Mouse (Mus musculus) lung, postnatal 0 days (tissue): ENCODE results near the gene Spg21. TPM values are rescaled to one million over a fixed set of nuclear protein-coding genes. Genes with fewer than 3 reads are reported as not detected.

Source experiments
- ATAC-seq: fragments of 200-750 bp; cut with Nextera tagmentation; 2 replicates; pipeline ENCODE4 v1.8.0; 2017; ENCODE audit warnings: moderate library complexity
- DNase-seq: peaks from one replicate; pipeline ENCODE4 v3.0.0-alpha.2; 2016; ENCODE audit warnings: low spot score
- H3K27ac ChIP-seq: fragments of 300-500 bp; sonication (generic); 2 replicates; pipeline ENCODE4 v1.5.1; 2014; ENCODE audit warnings: antibody characterized with exemption, mild to moderate bottlenecking, low read length, mixed read lengths
- H3K27me3 ChIP-seq: fragments of 300-500 bp; sonication (generic); replicated peaks from 2 replicates; pipeline ENCODE4 v1.6.1; 2014; ENCODE audit warnings: low read length, mixed read lengths; ENCODE audit not compliant: insufficient read depth
- H3K36me3 ChIP-seq: fragments of 300-500 bp; sonication (generic); 2 replicates; pipeline ENCODE4 v1.6.1; 2014; ENCODE audit warnings: low read length, mixed read lengths; ENCODE audit not compliant: insufficient read depth
- H3K4me1 ChIP-seq: fragments of 300-500 bp; sonication (generic); 2 replicates; pipeline ENCODE4 v1.6.1; 2014; ENCODE audit warnings: antibody characterized with exemption, low read depth, low read length, mixed read lengths; ENCODE audit not compliant: insufficient read depth
- H3K4me2 ChIP-seq: fragments of 300-500 bp; sonication (generic); replicated peaks from 2 replicates; pipeline ENCODE4 v1.6.1; 2014; ENCODE audit warnings: low read depth, mild to moderate bottlenecking, low read length, moderate library complexity, mixed read lengths
- H3K4me3 ChIP-seq: fragments of 300-500 bp; sonication (generic); 2 replicates; pipeline ENCODE4 v1.5.1; 2014; ENCODE audit warnings: low read depth, low read length
- H3K9ac ChIP-seq: fragments of 300-500 bp; sonication (generic); replicated peaks from 2 replicates; pipeline ENCODE4 v1.6.1; 2014; ENCODE audit warnings: low read depth, mild to moderate bottlenecking
- H3K9me3 ChIP-seq: fragments of 300-500 bp; sonication (generic); 2 replicates; pipeline ENCODE4 v1.6.1; 2016; ENCODE audit warnings: low read length, mixed read lengths
- CTCF ChIP-seq: IDR thresholded peaks from 2 replicates; pipeline ENCODE4 v1.5.1; 2016; ENCODE audit warnings: antibody characterized with exemption, mild to moderate bottlenecking
- EP300 ChIP-seq: IDR thresholded peaks from 2 replicates; pipeline ENCODE4 v1.6.1; 2016; ENCODE audit warnings: antibody characterized with exemption, mild to moderate bottlenecking, control low read depth
- WGBS: fragments of 180-500 bp; shearing (Covaris S2); extraction: QIAGEN DNeasy Blood & Tissue Kit; methylation state at CpG from one replicate; pipeline ENCODE4 v1.1.7; 2014; 5-methylcytosine and 5-hydroxymethylcytosine counted together
- polyA plus RNA-seq: library from polyadenylated mRNA; unstranded; fragments of >200 nt; fragmentation: Nextera tagmentation; extraction: Ambion mirVana; gene quantifications from 2 replicates; pipeline ENCODE4 v1.2.1, GENCODE M21; 2015

Gene Spg21
- polyA plus RNA-seq = 94.0 and 94.2 TPM in 2 replicates

DNA sequence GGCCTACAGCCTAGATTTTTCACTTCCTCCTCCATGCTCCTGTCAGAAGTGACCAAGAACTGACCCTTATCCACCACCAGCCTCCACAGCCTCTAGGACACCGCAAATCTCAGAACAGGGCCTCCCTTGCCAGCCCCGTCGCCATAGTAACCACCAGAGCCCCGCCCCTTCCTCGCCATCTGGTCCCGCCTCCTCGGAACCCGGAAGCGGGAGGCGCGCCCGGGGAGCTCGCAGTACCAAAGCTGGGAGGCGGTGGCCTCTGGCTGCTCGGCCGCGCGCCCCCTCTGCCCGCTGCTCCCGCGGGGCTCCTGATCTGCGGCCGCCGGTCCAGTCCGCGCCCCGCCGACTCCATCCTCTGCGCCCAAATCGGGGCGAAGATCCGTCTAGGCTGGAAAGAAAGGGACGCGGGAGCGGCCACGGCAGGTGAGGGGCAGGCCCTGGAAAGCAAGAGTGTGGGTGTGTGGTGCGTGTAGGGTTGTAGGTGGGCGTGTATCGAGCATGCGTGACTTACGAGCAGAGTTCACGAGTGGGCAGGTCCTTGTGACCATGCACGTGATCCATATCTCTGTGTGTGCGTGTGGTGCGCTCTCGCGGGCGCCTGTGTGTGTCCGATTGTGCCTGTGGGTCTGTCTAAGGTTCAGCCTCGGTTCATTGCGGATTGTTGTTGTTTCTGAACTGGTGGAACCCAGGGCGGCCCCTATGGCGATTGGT is at the start of gene Spg21:
TSS of gene Spg21 (plus strand) at position 216 of the 711 bp plus-strand sequence.
- H3K4me3 ChIP-seq = peak within 1 kb of the TSS; percentile 77
- ATAC-seq = peak; percentile 96
- no peak for TF ChIP-seq EP300
- TF ChIP-seq CTCF = 0 out of 2 replicates have a peak, but pooled peaks have one; percentile 2
- peak within 1 kb of the TSS; percentile 73 for H3K4me2 ChIP-seq
- H3K9me3 ChIP-seq = no peaks in the 10 kb centered on the region
- peaks cover 4% of the 10 kb centered on the region; the same call in 1 of the 2 replicates for H3K36me3 ChIP-seq
- peaks cover 4% of the 10 kb centered on the region; the same call in 1 of the 2 replicates for H3K4me1 ChIP-seq
- 1% methylated on average over 53 of the region's 53 CpGs for WGBS
- H3K27me3 ChIP-seq = no peaks in the 10 kb centered on the region
- peak within 1 kb of the TSS; percentile 42 for H3K9ac ChIP-seq
- H3K27ac ChIP-seq = peak within 1 kb of the TSS; percentile 82
- DNase-seq = peak; percentile 96

DNA sequence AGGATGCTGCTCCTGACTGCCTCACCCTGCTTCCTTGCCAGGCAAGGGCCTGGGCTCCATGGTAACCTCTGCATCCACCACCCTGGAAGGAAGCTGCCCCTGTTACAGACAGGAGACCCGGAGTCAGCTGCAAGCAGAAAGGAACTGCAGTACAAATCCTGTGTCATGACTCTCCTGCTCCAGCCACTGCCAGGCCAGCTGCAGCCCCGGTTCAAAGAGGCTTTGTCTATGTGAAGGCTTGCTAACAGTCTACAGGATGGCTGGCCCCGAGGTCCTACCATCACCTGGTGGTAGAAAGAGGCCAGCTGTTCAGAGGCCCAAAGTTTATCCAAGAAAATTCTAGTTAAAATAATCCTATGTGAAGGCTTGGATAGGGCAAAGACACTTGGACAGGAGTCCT is 49.4 kb upstream of the Spg21 start:
- Histone ChIP-seq H3K4me2 (no peak overlapping the region), H3K4me3 (no peak overlapping the region), H3K4me1 (peaks cover 5% of the 10 kb centered on the region; the same call in 1 of the 2 replicates), H3K27ac (no peak overlapping the region), H3K36me3 (no peaks in the 10 kb centered on the region; the same call in 1 of the 2 replicates), H3K27me3 (no peaks in the 10 kb centered on the region), H3K9ac (no peak overlapping the region), H3K9me3 (no peaks in the 10 kb centered on the region)
- no peak for TF ChIP-seq CTCF
- TF ChIP-seq EP300 = no peak
- DNase-seq (no peak), ATAC-seq (no peak)
- WGBS = 50% methylated on average over 3 of the region's 3 CpGs

DNA sequence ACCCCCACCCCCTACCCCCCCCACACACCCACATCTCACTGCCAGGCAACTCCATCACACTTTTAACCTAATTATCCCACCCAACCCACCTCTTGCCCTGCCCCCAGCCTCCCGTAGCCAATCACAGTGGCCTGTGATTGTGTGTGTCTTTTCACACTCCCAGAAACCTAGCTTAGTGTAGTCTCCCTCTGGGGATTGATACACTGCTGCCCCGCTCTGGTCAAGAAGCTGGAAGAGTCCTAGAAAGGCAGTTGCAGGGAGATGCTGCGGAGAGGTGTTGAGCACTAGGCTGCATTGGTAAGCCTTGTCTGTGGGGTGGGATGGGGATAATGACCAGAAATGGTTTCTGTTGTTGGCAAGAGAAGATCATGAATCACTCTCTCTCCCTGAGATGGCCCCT is 43.0 kb upstream of the Spg21 start:
- WGBS = 37% methylated on average over 3 of the region's 3 CpGs
- H3K4me2 ChIP-seq = no peak overlapping the region
- H3K9me3 ChIP-seq = no peaks in the 10 kb centered on the region

DNA sequence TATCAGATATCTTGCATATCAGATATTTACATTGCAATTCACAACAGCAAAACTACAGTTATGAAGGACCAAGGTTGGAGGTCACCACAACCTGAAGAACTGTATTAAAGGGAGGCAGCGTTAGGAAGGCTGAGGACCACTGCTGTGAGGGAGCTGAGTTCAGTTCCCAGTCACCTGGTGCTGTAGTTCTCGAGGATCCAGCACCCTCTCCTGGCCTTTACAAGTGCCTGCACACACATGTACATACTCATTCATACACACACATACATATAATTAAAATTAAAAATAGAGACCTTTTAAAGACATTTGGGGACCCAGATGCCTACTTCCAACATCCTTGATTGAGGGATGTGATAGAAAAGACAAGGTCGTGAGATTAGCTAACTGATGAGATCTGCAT is 41.1 kb upstream of the Spg21 start:
- Histone ChIP-seq H3K9ac (no peak overlapping the region), H3K27me3 (no peaks in the 10 kb centered on the region), H3K4me3 (no peak overlapping the region), H3K9me3 (no peaks in the 10 kb centered on the region), H3K36me3 (no peaks in the 10 kb centered on the region), H3K27ac (no peak overlapping the region), H3K4me2 (no peak overlapping the region), H3K4me1 (no peaks in the 10 kb centered on the region)
- no peak for DNase-seq
- no peak for ATAC-seq
- no peak for TF ChIP-seq EP300
- TF ChIP-seq CTCF = peak; percentile 45
- 57% methylated on average over 3 of the region's 3 CpGs for WGBS

More for the DNA sequence above, 43.0 kb upstream of the Spg21 start:
- no peak overlapping the region for H3K9ac ChIP-seq
- ATAC-seq = peak; percentile 44; the same call in 1 of the 2 replicates
- H3K4me1 ChIP-seq = no peaks in the 10 kb centered on the region
- H3K36me3 ChIP-seq = no peaks in the 10 kb centered on the region
- H3K4me3 ChIP-seq = no peak overlapping the region
- H3K27ac ChIP-seq = no peak overlapping the region
- DNase-seq = peak; percentile 27
- H3K27me3 ChIP-seq = no peaks in the 10 kb centered on the region
- TF ChIP-seq EP300 = no peak
- peak; percentile 58 for TF ChIP-seq CTCF

DNA sequence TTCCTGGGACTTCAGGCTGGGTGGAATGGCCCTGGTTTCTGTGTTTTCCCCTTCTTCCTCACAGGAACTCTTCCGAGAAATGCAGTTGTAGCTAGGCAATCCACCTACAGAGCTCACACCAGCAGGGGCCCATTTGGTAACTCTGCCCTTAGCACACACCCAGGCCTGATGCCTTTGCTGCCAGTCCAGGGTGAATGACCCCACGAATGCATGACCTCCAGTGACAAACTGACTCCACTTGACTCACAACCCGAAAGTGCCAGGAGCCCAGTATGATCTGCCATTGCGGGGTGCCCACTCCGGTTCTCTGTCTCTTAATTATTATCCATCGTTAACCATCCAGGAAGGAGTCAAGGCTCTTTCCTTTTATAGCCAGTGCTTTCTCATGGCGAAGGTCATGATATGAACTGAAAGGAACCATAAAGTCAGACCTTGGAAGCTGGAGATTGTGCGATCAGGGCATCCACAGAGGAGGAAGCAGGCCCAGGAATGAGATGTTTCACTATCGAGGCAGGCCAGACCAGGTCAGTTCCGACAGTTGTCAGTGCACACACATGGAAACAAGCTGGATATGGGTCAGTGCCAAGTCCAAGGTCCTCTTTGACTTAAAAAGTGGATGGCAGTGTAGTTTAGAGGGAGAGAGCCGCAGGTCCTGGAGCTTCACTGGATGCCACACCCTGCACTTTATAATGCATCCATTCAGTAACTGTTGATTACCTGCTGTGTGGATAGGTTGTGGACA is 37.8 kb upstream of the Spg21 start, which contains the start of gene Slc51b:
TSS of gene Slc51b (minus strand) at position 196 of the 742 bp plus-strand sequence.
- no peak for DNase-seq
- 79% methylated on average over 11 of the region's 11 CpGs for WGBS
- ATAC-seq = no peak
- Histone ChIP-seq H3K4me2 (no peak within 1 kb of the TSS), H3K4me1 (no peaks in the 10 kb centered on the region), H3K27ac (no peak within 1 kb of the TSS), H3K36me3 (no peaks in the 10 kb centered on the region), H3K9me3 (no peaks in the 10 kb centered on the region), H3K9ac (no peak within 1 kb of the TSS), H3K4me3 (no peak within 1 kb of the TSS), H3K27me3 (no peaks in the 10 kb centered on the region)
- TF ChIP-seq CTCF (no peak), EP300 (no peak)

DNA sequence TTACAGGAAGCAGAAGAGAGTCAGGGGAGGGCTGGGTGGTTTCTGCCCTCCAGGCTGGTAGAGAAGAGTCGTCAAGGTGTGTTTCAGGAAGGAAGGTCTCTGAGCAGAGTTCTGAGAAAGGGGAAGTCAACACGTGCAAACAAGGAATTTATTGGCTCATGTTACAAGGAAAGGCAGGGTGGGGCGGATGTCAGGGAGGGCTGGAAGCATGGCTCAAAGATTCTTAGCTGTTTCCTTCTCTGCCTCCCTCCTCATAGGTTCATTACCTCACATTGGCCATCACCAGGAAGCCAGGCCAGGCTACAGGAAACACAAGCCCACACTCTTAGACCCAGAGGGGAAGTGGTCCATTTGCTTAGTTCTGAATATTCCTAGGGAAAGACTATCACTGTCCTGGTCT is 36.4 kb upstream of the Spg21 start:
- Histone ChIP-seq H3K27me3 (no peaks in the 10 kb centered on the region), H3K27ac (no peak overlapping the region), H3K36me3 (no peaks in the 10 kb centered on the region), H3K9me3 (no peaks in the 10 kb centered on the region), H3K4me1 (no peaks in the 10 kb centered on the region), H3K4me2 (no peak overlapping the region), H3K4me3 (no peak overlapping the region), H3K9ac (no peak overlapping the region)
- TF ChIP-seq CTCF (no peak), EP300 (no peak)
- ATAC-seq (no peak; the same call in 1 of the 2 replicates), DNase-seq (no peak)
- 26% methylated on average over 3 of the region's 3 CpGs for WGBS
